In genomic region chrX:136115419-136115961, GRCm38 (mm10) we compare ENCODE assay signal across 8 mouse cellular contexts. TPM values are rescaled to one million over a fixed set of nuclear protein-coding genes. Genes with fewer than 3 reads are reported as not detected.
DNase-seq lines count a peak whose midpoint lies in the region; ATAC-seq and TF ChIP-seq lines count a peak whose summit lies in the region.

No protein-coding gene starts in this region.

- peak overlapping the region; percentile 64 for H3K9ac ChIP-seq in neural tube, embryonic 13.5 days

- TF ChIP-seq CTCF in cortical plate, adult 2 months (IDR thresholded peaks at IDR 0.05; ENCODE audit: extremely low read depth, insufficient read depth, low read length), result no peak

- 28% methylated on average over 23 of the region's 23 CpGs for WGBS in neural tube, embryonic 13.5 days

- DNase-seq in adrenal gland, adult (ENCODE audit: inconsistent age in 2 of 2, low spot score in 1 of 2), result peak; percentile 34 to 36
- no peak for DNase-seq in adrenal gland, adult 8-10 months
- peak; percentile 87 for DNase-seq in ES-CJ7 (ENCODE audit: low read depth, low spot score)
- DNase-seq in heart, postnatal 4 days, result peak; percentile 10
- peak; percentile 69 to 90 for DNase-seq in left cerebral cortex, postnatal 25 days (ENCODE audit: low spot score in 2 of 2)

- peak overlapping the region; percentile 51 for H3K4me2 ChIP-seq in neural tube, embryonic 13.5 days

- H3K27me3 ChIP-seq in neural tube, embryonic 13.5 days, result peaks cover 33% of the 10 kb centered on the region; the same call in 1 of the 2 replicates

- no peaks in the 10 kb centered on the region for H3K9me3 ChIP-seq in neural tube, embryonic 13.5 days

- peak overlapping the region; percentile 24; the same call in 1 of the 2 replicates for H3K27ac ChIP-seq in cortical plate, adult 2 months (ENCODE audit: insufficient read depth, low read length)
- peak overlapping the region; percentile 89 for H3K27ac ChIP-seq in neural tube, embryonic 13.5 days (replicated peaks)

- H3K4me1 ChIP-seq in cortical plate, adult 2 months (ENCODE audit: control insufficient read depth, insufficient read depth, low read length), result peaks cover 2% of the 10 kb centered on the region; the same call in 1 of the 2 replicates
- no peaks in the 10 kb centered on the region for H3K4me1 ChIP-seq in neural tube, embryonic 13.5 days (replicated peaks)

- intact Hi-C loops in left cerebral cortex, postnatal 25 days (cut with DNase I), result no loop called here

- TF ChIP-seq POLR2A in cortical plate, adult 2 months (IDR thresholded peaks at IDR 0.05; ENCODE audit: extremely low read depth, insufficient read depth, low read length), result peak; percentile 52; the same call in 1 of the 2 replicates

- ATAC-seq in neural tube, embryonic 13.5 days (ENCODE audit: low read depth), result peak; percentile 100
- no peak for ATAC-seq in erythroid progenitor cell, adult 5-6 weeks (replicated peaks; ENCODE audit: low FRiP score, poor library complexity, severe bottlenecking)

- peak overlapping the region; percentile 32 for H3K4me3 ChIP-seq in cortical plate, adult 2 months (ENCODE audit: insufficient read depth, low read length)
- H3K4me3 ChIP-seq in neural tube, embryonic 13.5 days, result peak overlapping the region; percentile 45

- H3K36me3 ChIP-seq in neural tube, embryonic 13.5 days, result no peaks in the 10 kb centered on the region

RNA-seq across cellular contexts. Expression of gene Bex4, which starts 23.3 kb away (rescaled TPM):
- total RNA-seq in adrenal gland, adult 8-10 months (2022), result 1 to 10 TPM; 4.4 to 7.7 (median 5.5) TPM
- polyA plus RNA-seq in cortical plate, adult 2 months (2012; rRNA removed), result 22.9 and 23.4 TPM in 2 replicates
- total RNA-seq in heart, postnatal 4 days (2021), result 10 to 100 TPM; 47.1 to 56.8 TPM
- 10 to 100 TPM; 19.8 to 22.3 TPM for total RNA-seq in left cerebral cortex, postnatal 25 days (2021)
- 97.9 and 101 TPM in 2 replicates for polyA plus RNA-seq in neural tube, embryonic 13.5 days (2015; fragmentation: Nextera tagmentation; extraction: Ambion mirVana)
- 23.4 and 65.0 TPM in 2 replicates for total RNA-seq in erythroid progenitor cell, adult 5-6 weeks (2015; ENCODE audit: low replicate concordance)
- total RNA-seq in erythroid progenitor cell, adult 5-6 weeks (2017; ENCODE audit: low replicate concordance), result 35.6 and 40.6 TPM in 2 replicates

RNA-seq across cellular contexts. Expression of gene Nxf3, which starts 30.4 kb away (rescaled TPM):
- not detected for total RNA-seq in adrenal gland, adult 8-10 months (2022)
- 0.09 and 0.23 TPM in 2 replicates for polyA plus RNA-seq in cortical plate, adult 2 months (2012; rRNA removed)
- not detected for total RNA-seq in heart, postnatal 4 days (2021)
- not detected for total RNA-seq in left cerebral cortex, postnatal 25 days (2021)
- not detected in 2 replicates for polyA plus RNA-seq in neural tube, embryonic 13.5 days (2015; fragmentation: Nextera tagmentation; extraction: Ambion mirVana)
- total RNA-seq in erythroid progenitor cell, adult 5-6 weeks (2015; ENCODE audit: low replicate concordance), result 3.4 TPM in 1 of 2 replicates, not detected in the other
- 1.8 TPM in 1 of 2 replicates, not detected in the other for total RNA-seq in erythroid progenitor cell, adult 5-6 weeks (2017; ENCODE audit: low replicate concordance)

RNA-seq across cellular contexts. Expression of gene Bex2, which starts 47.5 kb away (rescaled TPM):
- total RNA-seq in adrenal gland, adult 8-10 months (2022), result 10 to 100 TPM; 26.3 to 37.5 (median 33.4) TPM
- polyA plus RNA-seq in cortical plate, adult 2 months (2012; rRNA removed), result 326 and 347 TPM in 2 replicates
- 1 to 10 TPM; 1.9 to 9.6 TPM for total RNA-seq in heart, postnatal 4 days (2021)
- 100 to 1,000 TPM; 384 to 394 TPM for total RNA-seq in left cerebral cortex, postnatal 25 days (2021)
- 590 and 592 TPM in 2 replicates for polyA plus RNA-seq in neural tube, embryonic 13.5 days (2015; fragmentation: Nextera tagmentation; extraction: Ambion mirVana)
- not detected in 2 replicates for total RNA-seq in erythroid progenitor cell, adult 5-6 weeks (2015; ENCODE audit: low replicate concordance)
- total RNA-seq in erythroid progenitor cell, adult 5-6 weeks (2017; ENCODE audit: low replicate concordance), result not detected in 2 replicates

RNA-seq across cellular contexts. Expression of gene Tceal8, which starts 56.7 kb away (rescaled TPM):
- 10 to 100 TPM; 36.3 to 50.8 (median 48.3) TPM for total RNA-seq in adrenal gland, adult 8-10 months (2022)
- 63.0 and 64.1 TPM in 2 replicates for polyA plus RNA-seq in cortical plate, adult 2 months (2012; rRNA removed)
- total RNA-seq in heart, postnatal 4 days (2021), result 100 to 1,000 TPM; 103 to 119 TPM
- total RNA-seq in left cerebral cortex, postnatal 25 days (2021), result 10 to 100 TPM; 32.8 to 45.5 TPM
- 152 and 172 TPM in 2 replicates for polyA plus RNA-seq in neural tube, embryonic 13.5 days (2015; fragmentation: Nextera tagmentation; extraction: Ambion mirVana)
- total RNA-seq in erythroid progenitor cell, adult 5-6 weeks (2015; ENCODE audit: low replicate concordance), result 27.0 and 72.5 TPM in 2 replicates
- total RNA-seq in erythroid progenitor cell, adult 5-6 weeks (2017; ENCODE audit: low replicate concordance), result 53.2 and 63.0 TPM in 2 replicates

Comparison
In these comparisons a context has a peak if more than half of its experiments do, and no peak if none do; other contexts are left out.
1. RNA of gene Bex2, which starts 47.5 kb away (total RNA-seq): 384 to 394 TPM in left cerebral cortex, postnatal 25 days; 26.3 to 37.5 TPM in adrenal gland, adult 8-10 months, 1.9 to 9.6 TPM in heart, postnatal 4 days and not detected in erythroid progenitor cell, adult 5-6 weeks; every median in the first group is over 4 times any median in the second.